Mouse (Mus musculus): ENCODE measurements around the gene Syngr4. TPM values are rescaled to one million over a fixed set of nuclear protein-coding genes. Genes with fewer than 3 reads are reported as not detected.
A peak's percentile ranks its signal among the peaks of the same experiment; 100 is the strongest.

Gene Syngr4
- polyA plus RNA-seq, 1 experiment from 2014 or later = 0.89 TPM

DNA sequence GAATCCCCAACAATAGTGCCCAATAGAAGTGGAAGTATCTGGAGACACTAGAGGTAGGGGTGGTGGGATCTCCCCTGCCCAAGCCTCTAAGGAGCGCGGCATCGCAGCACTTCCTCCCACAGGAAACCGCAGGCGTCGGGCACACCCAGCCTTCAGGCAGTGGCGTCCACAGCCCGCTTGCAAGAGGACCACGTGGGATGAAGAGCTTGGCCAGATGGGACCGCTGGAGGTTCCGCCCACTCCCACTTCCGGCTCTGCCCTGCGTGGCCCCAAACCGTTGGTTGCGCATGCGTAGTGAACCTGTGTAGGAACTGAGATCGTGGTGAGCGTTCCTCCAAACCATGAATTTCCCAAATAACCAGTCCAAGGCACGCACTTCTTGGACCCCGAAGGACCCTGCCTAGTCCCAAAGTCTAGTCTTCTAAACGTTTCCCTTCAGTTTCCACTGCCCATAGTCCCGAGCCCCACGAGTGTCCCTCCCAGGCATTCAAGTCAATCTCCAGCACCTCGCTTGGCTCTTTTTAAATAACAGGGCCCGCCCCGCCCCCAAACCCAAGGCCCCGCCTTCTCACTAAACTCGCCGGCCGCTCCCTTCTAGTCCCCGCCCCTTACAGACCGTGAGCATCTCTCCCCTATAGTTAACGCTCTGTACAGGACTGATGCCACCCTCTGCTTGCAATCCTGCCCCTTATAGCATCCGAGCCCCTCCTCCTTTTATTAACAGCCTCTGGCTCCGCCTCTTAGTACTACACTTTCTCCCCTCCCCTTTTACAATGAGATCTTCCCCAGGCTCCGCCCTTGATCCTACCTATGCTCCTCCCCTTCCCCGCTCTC lies 26.6 kb upstream of the Syngr4 start:
- WGBS = under 1% methylated on average over 37 of the region's 37 CpGs
- 0 out of 2 replicates have a peak, but pooled peaks cover under 1% of the 10 kb centered on the region for H3K36me3 ChIP-seq
- peak overlapping the region; percentile 51 for H3K4me3 ChIP-seq
- H3K9me3 ChIP-seq (replicated peaks) = peaks cover 16% of the 10 kb centered on the region
- H3K4me1 ChIP-seq (replicated peaks) = peaks cover 41% of the 10 kb centered on the region
- peak overlapping the region; percentile 45 for H3K9ac ChIP-seq
- H3K27me3 ChIP-seq (replicated peaks) = peaks cover 13% of the 10 kb centered on the region
- peak overlapping the region; percentile 90 for H3K27ac ChIP-seq (ENCODE audit: poor library complexity, severe bottlenecking)
- peak; percentile 85 for ATAC-seq (ENCODE audit: insufficient number of reproducible peaks, low FRiP score)
- H3K4me2 ChIP-seq = peak overlapping the region; percentile 71

DNA sequence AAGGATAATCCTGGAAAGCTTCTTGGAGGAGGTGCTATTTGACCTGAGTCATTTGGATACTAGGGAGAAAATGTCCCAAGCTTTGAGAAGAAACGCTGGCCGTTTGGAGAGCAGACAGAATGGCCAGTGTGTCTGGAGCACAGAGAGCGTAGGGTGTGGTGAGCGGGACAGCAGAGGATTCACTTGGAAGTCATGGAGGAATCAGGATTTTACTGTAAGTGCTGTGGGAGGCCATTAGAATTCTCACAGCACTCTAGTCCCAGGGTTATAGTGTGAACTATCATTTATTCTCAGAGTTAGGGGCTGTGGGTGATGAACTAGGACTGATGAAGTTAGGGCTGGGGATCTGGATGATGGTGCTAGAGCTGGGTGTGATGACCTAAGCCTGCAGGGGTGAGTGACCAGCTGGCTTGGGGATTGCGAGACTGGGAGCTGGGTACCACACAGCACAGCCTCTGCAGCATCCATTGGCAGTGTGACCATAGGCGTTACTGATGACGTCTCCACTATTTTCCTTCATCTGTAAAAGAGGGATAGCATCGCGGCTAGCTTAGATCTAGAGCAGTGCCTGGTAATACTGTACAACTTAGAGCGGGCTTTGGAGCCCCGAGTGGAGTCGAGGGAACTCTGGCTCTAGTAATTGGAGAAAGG lies 25.6 kb upstream of the Syngr4 start:
- peaks cover 9% of the 10 kb centered on the region for H3K9me3 ChIP-seq (replicated peaks)
- peaks cover 3% of the 10 kb centered on the region; the same call in 1 of the 2 replicates for H3K27me3 ChIP-seq (replicated peaks)
- peak overlapping the region; percentile 71 for H3K4me2 ChIP-seq
- WGBS = 82% methylated on average over 12 of the region's 12 CpGs
- peaks cover 48% of the 10 kb centered on the region for H3K4me1 ChIP-seq (replicated peaks)
- H3K27ac ChIP-seq (ENCODE audit: poor library complexity, severe bottlenecking) = peak overlapping the region; percentile 90
- H3K9ac ChIP-seq = no peak overlapping the region
- no peak overlapping the region for H3K4me3 ChIP-seq
- 0 out of 2 replicates have a peak, but pooled peaks cover 3% of the 10 kb centered on the region for H3K36me3 ChIP-seq
- no peak for ATAC-seq (ENCODE audit: insufficient number of reproducible peaks, low FRiP score)

DNA sequence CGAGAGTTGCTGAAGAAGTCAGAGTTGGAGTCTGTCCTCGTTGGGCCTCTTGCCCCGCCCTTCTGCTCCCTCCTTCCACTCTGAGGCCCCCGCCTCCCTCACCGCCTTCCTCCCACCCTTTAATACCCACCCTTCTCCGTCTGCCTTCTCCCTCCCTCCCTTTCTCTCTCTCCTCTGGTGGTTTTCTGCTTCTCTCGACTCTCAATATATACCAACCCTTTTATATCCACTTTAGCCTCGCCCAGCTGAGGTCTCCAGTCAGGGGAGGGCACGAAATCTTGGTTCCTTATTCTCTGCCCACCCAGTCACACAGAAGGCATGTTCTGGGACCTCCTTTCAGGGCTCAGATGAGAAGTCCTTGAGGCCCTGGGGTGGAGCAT lies 24.7 kb upstream of the Syngr4 start, which contains the start of gene Emp3:
TSS of gene Emp3 (minus strand) at position 163 of the 380 bp plus-strand sequence.
- H3K27ac ChIP-seq (ENCODE audit: poor library complexity, severe bottlenecking) = peak within 1 kb of the TSS; percentile 90
- peaks cover 54% of the 10 kb centered on the region for H3K4me1 ChIP-seq (replicated peaks)
- peak within 1 kb of the TSS; percentile 49 for H3K4me3 ChIP-seq
- peak within 1 kb of the TSS; percentile 71 for H3K9ac ChIP-seq
- ATAC-seq (ENCODE audit: insufficient number of reproducible peaks, low FRiP score) = no peak
- peak within 1 kb of the TSS; percentile 68 for H3K4me2 ChIP-seq
- H3K27me3 ChIP-seq (replicated peaks) = no peaks in the 10 kb centered on the region
- peaks cover 6% of the 10 kb centered on the region; the same call in 1 of the 2 replicates for H3K9me3 ChIP-seq (replicated peaks)
- 31% methylated on average over 9 of the region's 9 CpGs for WGBS
- H3K36me3 ChIP-seq = 0 out of 2 replicates have a peak, but pooled peaks cover 3% of the 10 kb centered on the region

DNA sequence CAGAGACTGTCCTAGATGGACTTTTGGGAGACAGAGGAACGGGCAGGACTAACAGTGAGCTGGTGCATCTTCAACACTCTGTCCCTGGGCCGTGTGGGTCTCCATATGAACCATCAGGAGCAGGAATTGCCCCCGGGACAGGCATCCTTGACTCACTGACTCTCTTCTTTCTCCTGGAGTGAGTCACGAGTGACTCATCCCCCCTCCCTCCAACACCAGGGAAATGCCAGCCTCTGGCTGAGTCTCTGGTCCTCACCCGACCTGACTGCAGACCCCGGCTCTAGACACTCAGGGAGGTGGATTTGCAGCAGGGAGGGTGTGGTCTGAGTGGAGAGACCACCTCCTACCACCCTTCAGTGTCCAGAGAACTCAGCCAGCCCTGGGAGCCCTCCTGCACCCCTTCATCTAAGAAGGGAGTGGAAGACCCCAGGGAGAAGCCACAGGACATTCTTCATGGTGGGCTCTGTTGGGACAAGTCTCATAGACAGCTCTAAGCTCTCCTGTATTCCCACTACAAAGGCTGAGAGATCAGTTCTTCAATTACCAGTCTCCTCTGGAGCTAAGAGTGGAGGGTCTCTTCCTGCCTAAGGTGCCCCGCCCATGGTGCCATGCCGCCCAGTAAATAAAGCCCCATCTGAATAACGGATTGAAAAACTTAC lies 24.2 kb upstream of the Syngr4 start:
- H3K4me3 ChIP-seq = peak overlapping the region; percentile 49
- no peaks in the 10 kb centered on the region for H3K27me3 ChIP-seq (replicated peaks)
- peak overlapping the region; percentile 68 for H3K4me2 ChIP-seq
- 26% methylated on average over 9 of the region's 9 CpGs for WGBS
- H3K27ac ChIP-seq (ENCODE audit: poor library complexity, severe bottlenecking) = peak overlapping the region; percentile 73
- ATAC-seq (ENCODE audit: insufficient number of reproducible peaks, low FRiP score) = no peak
- H3K9ac ChIP-seq = peak overlapping the region; percentile 71
- peaks cover 58% of the 10 kb centered on the region for H3K4me1 ChIP-seq (replicated peaks)
- H3K9me3 ChIP-seq (replicated peaks) = peaks cover 6% of the 10 kb centered on the region; the same call in 1 of the 2 replicates
- H3K36me3 ChIP-seq = 0 out of 2 replicates have a peak, but pooled peaks cover 3% of the 10 kb centered on the region

DNA sequence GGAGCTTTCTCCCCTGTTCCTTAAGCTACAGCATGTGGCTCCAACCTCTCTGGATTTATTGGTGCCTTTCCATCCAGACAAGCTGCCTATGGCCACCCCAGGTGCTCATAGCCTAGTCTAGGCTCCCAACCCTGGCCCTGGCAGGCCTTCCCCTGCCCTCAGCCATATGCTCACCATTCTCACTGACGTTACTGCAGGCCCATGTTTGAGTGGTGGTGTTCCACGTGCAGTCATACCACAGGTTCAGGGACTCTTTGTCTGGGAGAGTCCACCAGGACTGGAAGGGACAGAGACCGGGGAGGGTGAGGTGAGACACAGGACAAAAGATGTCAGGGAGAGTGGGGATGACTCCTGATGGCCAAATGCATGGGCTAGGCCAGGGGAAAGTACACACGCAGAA lies 23.2 kb upstream of the Syngr4 start:
- no peaks in the 10 kb centered on the region for H3K27me3 ChIP-seq (replicated peaks)
- peak overlapping the region; percentile 71 for H3K9ac ChIP-seq
- H3K27ac ChIP-seq (ENCODE audit: poor library complexity, severe bottlenecking) = no peak overlapping the region
- ATAC-seq (ENCODE audit: insufficient number of reproducible peaks, low FRiP score) = no peak
- H3K4me3 ChIP-seq = peak overlapping the region; percentile 49
- no peaks in the 10 kb centered on the region for H3K9me3 ChIP-seq (replicated peaks)
- H3K4me1 ChIP-seq (replicated peaks) = peaks cover 58% of the 10 kb centered on the region
- 67% methylated on average over 4 of the region's 4 CpGs for WGBS
- H3K36me3 ChIP-seq = peaks cover 5% of the 10 kb centered on the region; the same call in 1 of the 2 replicates
- H3K4me2 ChIP-seq = peak overlapping the region; percentile 68

DNA sequence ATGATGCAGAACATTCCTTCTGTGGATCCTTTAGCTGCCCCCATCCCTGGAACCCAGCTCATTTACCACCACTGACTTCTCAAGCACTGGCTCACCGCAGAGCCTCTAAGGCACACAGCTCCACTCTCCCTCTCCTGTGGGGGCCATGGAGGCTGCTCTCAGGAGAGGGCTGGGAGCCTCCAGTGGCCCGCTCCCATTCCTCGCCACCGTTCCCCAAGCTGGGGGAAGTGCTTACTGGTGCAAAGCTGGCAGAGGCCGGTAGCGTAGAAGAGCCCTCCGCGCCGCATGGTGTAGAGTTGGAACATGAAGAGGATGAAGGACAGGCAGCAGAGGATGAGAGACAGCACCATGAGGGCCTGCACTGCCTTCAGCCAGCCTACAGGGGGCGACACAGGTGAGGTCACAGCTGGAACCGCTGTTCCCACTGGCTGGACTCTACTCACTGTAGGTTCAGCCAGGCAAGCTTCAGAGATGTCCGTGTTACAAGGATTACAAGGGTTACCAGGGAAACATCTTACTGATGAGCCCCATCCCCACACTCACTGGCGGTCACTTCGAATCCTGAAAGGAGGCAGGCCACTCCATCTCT lies 22.7 kb upstream of the Syngr4 start:
- peaks cover 52% of the 10 kb centered on the region for H3K4me1 ChIP-seq (replicated peaks)
- H3K36me3 ChIP-seq = peaks cover 6% of the 10 kb centered on the region; the same call in 1 of the 2 replicates
- ATAC-seq (ENCODE audit: insufficient number of reproducible peaks, low FRiP score) = no peak
- no peak overlapping the region for H3K4me3 ChIP-seq
- no peak overlapping the region for H3K27ac ChIP-seq (ENCODE audit: poor library complexity, severe bottlenecking)
- peak overlapping the region; percentile 68 for H3K4me2 ChIP-seq
- WGBS = 60% methylated on average over 14 of the region's 14 CpGs
- H3K9me3 ChIP-seq (replicated peaks) = no peaks in the 10 kb centered on the region
- no peak overlapping the region for H3K9ac ChIP-seq
- no peaks in the 10 kb centered on the region for H3K27me3 ChIP-seq (replicated peaks)

DNA sequence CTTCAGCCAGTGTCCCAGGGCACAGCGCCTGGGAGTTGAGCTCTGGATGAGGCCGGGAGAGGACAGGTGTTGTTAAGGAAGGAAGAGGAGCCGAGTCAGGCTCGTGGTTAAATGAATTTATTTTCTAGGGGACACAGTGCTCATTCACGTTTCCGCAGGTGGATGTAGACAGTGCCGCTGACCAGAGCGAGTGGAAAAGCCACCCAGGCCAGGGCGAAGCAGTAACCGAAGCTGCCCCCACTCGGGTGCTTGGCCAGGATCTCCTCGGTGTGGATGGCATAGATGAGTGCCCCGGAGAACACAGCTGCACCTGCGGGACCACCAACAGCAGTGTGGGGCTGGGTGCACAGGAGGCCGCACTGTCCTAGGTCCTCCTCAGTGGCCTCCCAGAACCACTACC lies 21.4 kb upstream of the Syngr4 start:
- no peak overlapping the region for H3K4me2 ChIP-seq
- peaks cover 17% of the 10 kb centered on the region for H3K36me3 ChIP-seq
- H3K4me1 ChIP-seq (replicated peaks) = peaks cover 48% of the 10 kb centered on the region
- WGBS = 82% methylated on average over 15 of the region's 15 CpGs
- H3K27ac ChIP-seq (ENCODE audit: poor library complexity, severe bottlenecking) = no peak overlapping the region
- no peaks in the 10 kb centered on the region for H3K27me3 ChIP-seq (replicated peaks)
- no peak overlapping the region for H3K4me3 ChIP-seq
- no peak for ATAC-seq (ENCODE audit: insufficient number of reproducible peaks, low FRiP score)
- H3K9ac ChIP-seq = no peak overlapping the region; the same call in 1 of the 2 replicates
- H3K9me3 ChIP-seq (replicated peaks) = no peaks in the 10 kb centered on the region

DNA sequence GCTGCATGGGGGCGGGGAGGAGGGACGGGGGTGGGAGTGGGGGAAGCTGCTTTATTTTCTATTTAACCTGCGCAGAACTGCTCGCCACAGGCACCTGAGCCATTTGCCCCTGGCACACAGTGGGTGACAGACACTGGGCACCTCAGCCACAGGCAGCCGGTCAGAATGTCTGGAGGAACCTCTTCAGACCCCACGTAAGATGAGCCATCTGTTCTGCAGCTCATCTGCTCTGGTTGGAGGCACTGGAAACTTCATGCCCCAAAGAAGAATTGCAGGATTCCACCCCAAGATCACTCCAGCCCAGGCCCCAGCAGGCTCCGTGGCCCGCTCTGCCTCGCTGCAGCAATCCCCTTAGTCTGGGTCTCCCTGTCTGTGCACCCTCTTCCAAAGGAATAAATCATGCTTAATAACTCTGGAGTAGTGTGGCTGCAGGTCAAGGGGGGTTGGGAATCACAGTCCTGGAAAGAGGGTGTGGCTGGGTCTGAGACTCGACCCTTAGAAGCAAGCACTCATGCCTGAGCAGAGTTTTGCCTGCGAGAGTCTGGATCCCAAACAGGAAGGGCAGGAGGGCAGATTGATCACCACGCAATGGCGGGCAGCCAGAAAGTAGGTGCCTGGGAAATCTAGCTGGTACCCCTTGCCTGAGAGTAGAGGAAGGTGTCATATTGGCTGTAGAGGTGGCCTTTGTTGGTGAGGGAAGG lies 20.6 kb upstream of the Syngr4 start:
- no peak overlapping the region for H3K4me3 ChIP-seq
- H3K9me3 ChIP-seq (replicated peaks) = no peaks in the 10 kb centered on the region
- 34% methylated on average over 13 of the region's 13 CpGs for WGBS
- H3K27me3 ChIP-seq (replicated peaks) = no peaks in the 10 kb centered on the region
- no peak for ATAC-seq (ENCODE audit: insufficient number of reproducible peaks, low FRiP score)
- H3K4me2 ChIP-seq = peak overlapping the region; percentile 61
- H3K9ac ChIP-seq = peak overlapping the region; percentile 59
- H3K27ac ChIP-seq (ENCODE audit: poor library complexity, severe bottlenecking) = peak overlapping the region; percentile 42
- peaks cover 17% of the 10 kb centered on the region for H3K36me3 ChIP-seq
- H3K4me1 ChIP-seq (replicated peaks) = peaks cover 41% of the 10 kb centered on the region

DNA sequence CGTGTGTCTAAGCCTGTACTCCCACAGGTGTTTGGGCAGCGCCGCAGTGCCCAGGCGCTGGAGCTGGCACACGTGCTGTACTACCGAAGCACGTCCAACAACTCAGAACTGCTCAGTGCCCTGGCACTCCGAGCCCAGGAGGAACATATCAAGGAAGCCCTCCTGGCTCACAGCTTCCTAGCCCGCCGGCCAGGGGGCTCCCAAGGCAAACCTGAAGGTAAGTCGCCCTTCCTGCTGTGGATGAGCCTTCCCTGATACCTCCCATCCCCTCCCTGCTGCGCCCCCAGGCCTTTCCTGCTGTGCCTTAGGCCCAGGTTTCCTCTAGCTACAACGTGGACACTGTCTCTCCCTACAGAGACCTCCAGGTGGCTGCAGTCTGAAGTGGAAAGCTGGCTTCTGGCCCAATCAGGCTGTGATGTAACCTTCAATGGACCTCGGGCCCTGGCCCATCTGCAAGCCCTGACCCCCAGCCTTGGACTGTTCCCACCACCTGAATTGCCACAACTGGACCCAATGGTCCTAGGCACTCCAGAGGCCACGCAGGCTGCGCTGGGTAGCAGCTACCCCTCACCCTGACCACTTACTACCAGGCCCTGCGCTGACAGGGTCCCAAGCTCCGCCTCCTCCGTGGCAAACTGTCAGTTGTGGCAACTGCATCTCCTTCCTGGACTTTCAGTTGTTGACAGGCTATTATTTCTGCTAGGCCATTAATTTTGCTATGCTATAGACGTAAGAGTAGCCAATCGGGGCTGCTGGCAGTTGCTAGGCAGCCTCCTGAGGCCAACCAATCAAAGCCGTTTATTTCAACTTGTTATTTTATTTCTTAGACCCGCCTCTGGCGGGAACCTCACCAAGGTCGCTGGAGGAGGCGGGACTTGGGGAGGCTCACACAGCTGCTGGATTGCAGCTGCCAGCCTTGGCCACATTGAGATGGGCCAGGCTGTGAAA lies 19.8 kb upstream of the Syngr4 start:
- Histone ChIP-seq H3K4me3 (peak overlapping the region; percentile 34), H3K27me3 (replicated peaks) (no peaks in the 10 kb centered on the region), H3K9ac (peak overlapping the region; percentile 59), H3K36me3 (peaks cover 18% of the 10 kb centered on the region), H3K27ac (ENCODE audit: poor library complexity, severe bottlenecking) (peak overlapping the region; percentile 42; the same call in 1 of the 2 replicates), H3K4me1 (replicated peaks) (peaks cover 34% of the 10 kb centered on the region), H3K4me2 (peak overlapping the region; percentile 61), H3K9me3 (replicated peaks) (no peaks in the 10 kb centered on the region)
- WGBS = 37% methylated on average over 26 of the region's 26 CpGs
- peak; percentile 49 for ATAC-seq (ENCODE audit: insufficient number of reproducible peaks, low FRiP score)
